Mouse (Mus musculus) c-Kit-positive CD71-positive TER-119-negative erythroid progenitor cells, embryonic 14.5 days (primary cell): ENCODE measurements around the gene Dtx1.
A peak's percentile ranks its signal among the peaks of the same experiment; 100 is the strongest.

Experiments
- DNase-seq: peaks from one replicate; pipeline ENCODE4 v3.0.0-alpha.2; 2013; ENCODE audit warnings: low read depth

Dtx1 gene

DNA sequence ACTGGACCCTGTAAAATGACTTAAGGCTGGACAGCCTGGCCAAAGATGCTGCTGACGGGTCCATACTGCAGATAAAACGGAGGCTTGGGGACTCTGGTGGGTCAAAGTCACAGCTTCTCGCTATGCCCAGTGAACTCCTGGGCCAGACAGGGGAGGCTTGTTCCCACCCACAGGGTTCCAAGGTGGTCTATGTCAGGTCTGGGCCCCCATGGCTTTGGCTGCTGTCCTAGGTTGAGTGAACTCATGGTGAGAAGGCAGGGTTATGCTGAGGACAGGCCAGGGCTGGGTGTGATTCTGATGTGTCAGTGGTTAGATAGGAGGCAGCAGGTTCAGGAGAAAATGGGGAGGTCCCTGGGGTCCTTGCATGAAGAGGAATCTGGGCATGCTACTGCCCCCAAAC, 8.1 kb downstream of the Dtx1 start:
- DNase-seq = no peak

DNA sequence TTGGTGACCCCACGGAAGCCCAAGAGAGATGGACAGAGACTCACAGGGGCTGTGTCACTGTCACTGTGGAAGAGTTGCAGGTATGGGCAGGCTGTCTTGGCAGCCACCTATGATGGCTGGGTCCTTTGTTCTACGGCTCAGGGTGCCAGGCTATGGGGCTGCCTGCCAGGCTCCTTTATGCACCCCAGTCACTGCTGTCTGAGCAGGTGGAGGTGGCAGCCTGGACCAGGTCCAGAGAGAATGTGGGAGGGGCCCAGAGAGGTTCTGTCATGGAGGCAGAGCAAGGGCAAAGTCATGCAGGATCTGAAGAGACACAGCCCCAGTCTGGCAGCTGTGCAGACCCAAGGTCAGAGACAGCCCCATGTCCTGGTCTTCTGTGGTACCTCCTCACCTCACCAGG, 8.8 kb downstream of the Dtx1 start:
- DNase-seq = no peak

- DNase-seq = no peak
Observed at GRCm38 (mm10) chr5:120702421-120702820, 9.3 kb downstream of the Dtx1 start.

GRCm38 (mm10) chr5:120700996-120701790, 10.5 kb downstream of the Dtx1 start:
- no peak for DNase-seq

DNA sequence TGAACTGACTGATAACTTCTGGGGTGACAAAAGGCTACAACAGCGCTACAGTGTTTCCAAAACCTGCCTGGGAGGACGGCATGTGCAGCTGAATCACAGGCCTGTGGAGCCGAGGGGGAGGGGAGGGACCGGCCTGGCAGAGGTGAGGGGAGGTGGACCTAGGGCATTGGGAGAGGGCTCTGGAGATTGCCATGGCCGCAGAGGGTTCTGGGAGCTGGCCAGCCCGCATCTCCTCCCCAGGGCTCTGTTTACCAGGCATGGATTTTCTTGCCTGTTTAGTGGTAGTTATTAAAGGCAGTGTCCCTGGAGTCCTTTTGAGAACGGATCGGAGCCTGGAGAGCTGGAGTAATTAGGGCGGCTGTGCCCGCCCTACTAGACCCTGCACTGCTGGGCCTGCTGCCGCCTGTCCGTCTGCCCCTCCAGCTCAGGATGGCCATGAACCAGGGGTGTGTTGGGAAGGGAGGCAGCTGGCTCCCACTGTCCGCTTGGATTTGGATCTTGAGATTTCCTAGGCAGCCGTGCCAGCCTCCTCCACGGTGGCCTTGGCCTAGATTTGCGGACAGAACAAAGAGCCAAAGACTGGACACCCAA, 12.8 kb downstream of the Dtx1 start:
- no peak for DNase-seq

DNA sequence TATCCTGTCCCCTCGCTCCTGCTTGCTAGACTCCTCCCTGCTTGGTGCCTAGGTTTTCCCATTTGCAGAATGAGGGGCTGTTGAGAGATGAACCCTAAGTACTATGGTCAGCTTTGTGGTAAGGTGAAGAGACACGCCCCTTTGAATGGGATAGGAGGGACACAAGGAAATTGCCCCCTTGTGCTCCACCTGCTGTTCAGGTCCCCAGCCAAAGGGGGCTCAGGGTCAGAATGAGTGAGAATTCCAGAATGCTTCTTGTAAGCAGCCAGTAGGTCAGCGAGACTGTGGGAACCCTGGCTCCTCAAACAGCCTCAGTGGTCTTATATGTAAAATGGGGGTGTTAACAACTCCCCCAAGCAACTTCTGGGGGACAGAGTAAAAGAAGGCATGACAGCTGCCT, 13.5 kb downstream of the Dtx1 start:
- no peak for DNase-seq

DNA sequence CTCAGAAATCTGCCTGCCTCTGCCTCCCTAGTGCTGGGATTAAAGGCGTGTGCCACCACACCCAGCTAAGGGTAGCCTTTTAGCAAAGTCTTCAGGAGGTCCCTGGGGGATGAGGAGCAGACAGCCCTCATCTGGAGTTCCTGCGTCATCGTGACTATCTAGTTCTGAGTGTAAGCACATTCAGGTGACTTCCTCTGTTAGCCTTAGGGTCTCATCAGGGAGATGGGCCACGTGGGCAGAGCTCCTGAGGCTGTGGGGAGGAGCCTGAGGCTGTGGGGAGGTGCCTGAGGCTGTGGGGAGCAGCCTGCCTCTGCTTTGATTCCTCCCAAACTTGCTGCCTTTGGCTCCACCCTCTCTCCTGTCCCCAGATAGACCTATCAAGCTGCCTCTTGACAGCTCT, 14.9 kb downstream of the Dtx1 start:
- no peak for DNase-seq

GRCm38 (mm10) chr5:120696057-120696743, 15.5 kb downstream of the Dtx1 start:
- no peak for DNase-seq

DNA sequence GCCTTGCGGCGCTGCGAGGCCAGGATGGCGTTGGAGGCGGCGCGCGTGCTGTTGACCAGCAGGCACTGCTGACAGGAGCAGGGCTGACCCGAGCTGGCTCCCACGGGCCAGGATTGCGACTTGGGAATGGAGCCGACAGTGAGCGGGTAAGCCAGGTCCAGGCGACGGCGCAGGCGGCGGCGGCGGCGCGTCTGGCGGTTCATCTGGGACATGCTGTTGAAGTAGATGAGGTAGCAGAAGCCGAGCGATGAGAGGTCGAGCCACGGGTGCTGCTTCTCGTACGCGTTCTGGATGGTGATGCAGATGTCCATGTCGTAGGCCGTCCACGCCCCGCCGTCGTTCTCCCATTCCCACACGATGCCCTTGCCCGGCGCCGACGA, 17.0 kb downstream of the Dtx1 start:
- DNase-seq = no peak

DNA sequence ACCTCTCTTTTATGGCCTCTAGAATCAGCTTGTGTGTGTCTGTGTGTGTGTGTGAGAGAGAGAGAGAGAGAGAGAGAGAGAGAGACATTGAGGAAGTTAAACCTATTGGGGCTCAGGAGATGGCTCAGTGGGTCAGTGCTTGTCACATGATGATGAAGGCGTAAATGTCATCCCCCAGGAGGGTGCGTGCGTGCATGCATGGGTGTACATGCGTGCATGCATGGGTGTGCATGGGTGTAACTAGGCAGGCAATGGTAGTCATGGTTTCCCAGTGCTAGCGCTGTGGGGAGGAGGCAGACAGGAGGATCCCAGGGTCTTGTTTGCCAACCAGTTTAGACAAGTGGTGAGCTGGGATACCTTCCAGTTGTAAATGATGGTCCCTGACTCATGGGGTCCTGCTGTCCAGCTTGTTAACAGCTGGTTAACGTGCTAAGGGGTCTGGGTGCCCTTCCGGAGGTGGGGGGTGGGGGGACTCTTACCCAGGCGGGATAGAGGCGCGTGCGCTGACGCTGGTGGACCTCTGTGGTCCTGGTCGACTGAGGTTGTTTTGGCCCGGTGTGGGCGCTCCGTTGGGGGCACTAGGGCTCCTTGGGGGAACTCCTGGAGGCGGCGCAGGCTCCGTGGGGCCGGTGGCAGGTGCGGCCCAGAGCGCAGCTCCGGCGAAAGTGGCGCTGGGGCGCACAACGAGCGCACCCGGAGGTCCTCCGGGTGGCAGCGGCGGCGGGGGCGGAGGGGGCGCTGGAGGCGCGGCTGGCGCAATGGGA, 17.6 kb downstream of the Dtx1 start:
- DNase-seq = no peak

DNA sequence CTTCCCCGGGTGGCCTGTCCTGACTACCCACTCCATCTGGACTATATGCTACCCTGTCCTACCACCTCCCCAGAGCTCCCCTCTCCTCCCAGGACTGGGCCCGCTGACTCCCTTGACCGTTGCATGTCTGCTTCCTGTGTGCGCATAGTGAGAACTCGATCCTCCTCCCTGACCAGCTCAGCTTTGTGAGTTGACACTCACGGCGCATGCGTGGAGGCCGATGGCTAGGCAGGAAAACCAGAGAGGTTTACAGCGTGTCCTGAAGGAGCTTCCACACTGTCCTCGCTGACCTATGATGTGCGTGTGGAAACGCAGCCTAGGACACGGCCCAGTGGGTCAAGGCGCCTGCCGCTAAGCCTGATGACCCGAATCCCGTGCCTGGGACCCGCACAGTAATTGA, 19.7 kb downstream of the Dtx1 start:
- no peak for DNase-seq

GRCm38 (mm10) chr5:120690417-120690816, 21.3 kb downstream of the Dtx1 start:
- no peak for DNase-seq

DNA sequence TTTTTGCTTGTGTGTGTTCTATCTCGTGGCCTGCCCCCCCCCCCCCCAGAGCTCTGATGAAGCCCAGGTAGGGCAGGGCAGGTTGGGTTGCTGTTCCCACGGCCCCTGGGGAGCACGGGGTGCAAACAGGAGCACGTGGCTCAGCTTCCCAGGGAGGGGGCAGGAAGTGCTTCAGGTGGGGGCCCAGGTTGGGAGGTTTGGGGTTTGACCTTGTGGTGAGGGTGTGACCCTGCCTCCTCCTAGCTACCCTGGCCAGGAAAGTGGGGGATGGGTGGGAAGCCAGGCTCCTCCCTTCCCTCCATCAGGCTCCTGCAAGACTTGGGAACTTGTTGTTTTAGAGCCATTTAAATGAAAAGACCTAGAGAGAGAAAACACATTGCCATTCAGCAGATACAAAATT, 23.3 kb downstream of the Dtx1 start:
- no peak for DNase-seq

DNA sequence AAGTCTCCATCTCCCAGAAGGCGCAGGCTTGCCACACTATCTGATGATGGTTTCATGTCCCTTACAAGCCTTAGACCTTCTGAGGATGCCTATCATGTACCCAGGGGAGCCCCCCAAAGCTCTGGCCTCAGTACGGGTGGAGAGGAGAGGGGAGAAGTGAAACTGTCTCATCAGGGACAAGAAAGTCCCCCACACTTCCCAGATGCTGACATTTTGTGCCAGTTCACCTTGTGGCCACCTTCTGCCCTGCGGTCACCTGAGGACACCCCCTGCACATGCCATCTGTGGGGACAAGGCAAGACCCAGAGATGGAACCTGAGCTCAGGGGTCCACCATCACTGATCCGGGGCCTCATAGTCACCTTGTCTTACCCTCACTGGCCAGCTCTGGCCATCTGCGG, 23.8 kb downstream of the Dtx1 start:
- DNase-seq = no peak

GRCm38 (mm10) chr5:120687484-120687851, 24.3 kb downstream of the Dtx1 start:
- no peak for DNase-seq

- peak; percentile 15 for DNase-seq
Observed at GRCm38 (mm10) chr5:120686749-120687483, 24.8 kb downstream of the Dtx1 start.

DNA sequence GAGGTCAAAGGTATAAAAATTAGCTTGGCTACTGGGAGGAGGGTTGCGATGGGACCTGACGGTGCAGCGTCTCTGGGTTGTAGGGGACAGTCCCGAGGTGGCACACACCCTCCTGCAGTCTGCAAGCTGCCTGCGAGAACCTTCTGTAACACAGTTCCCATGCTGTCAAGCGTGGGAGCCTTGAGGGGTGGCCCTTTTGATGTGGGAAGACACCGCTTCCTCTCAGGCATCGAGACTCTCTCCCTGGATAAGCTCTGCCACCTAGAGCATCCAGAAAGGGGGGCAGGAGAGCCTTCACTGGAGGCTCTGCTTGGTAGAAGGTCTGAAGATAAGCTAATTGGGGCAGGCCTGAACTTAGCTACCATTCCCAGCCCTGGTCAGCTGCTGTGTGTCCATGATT, 26.0 kb downstream of the Dtx1 start:
- DNase-seq = no peak

DNA sequence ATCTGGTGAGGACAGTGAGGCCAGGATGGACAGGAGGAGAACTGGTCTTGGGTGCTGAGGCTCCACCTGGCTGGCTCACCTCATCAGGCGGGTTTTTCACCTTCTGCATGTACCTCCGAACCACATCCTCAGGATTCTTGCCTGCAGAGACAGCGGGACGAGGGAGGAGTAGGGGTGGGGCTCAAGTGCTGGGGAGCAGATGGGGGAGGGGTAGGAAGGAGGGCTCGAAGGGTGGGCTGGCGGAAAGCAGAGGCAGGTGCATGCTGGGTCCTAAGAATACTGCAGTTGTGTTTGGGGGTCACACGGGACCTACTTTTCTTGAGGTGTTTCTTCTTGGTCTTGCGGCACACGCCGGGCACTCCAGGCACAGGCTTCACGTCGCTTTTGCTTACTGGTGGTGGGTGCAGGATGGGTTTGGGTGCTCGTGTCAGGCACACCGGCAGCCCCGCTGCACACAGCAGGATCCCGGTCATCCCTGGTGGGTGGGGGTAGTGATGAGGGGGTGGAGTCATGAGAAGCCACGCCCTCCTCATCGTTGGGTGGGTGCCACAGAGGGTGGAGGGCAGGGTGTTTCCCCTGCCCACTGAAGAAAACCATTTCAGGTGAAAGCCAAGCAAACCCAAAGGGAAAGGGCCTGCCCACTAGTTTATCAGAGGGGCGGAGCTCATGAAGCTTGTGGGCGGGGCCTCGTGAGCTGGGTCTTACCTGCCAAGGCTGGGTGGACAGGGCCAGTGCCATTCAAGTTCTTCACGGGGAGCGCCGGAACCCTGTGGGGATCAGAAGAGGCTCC, 28.6 kb downstream of the Dtx1 start:
- no peak for DNase-seq

GRCm38 (mm10) chr5:120680918-120681317, 30.8 kb downstream of the Dtx1 start:
- DNase-seq = no peak

GRCm38 (mm10) chr5:120679676-120680555, 31.8 kb downstream of the Dtx1 start:
- no peak for DNase-seq
